Mouse (Mus musculus): ENCODE measurements at regions not wholly inside any gene's neighbourhood (a gene's known extent, or its start where the extent isn't known, plus 50 kb on each side); places are given as distances from the start of the nearest gene placed in this dataset.

GRCm38 (mm10) chr13:53730259-53730902 is 257.5 kb upstream of the Msx2 start:
- no peaks in the 10 kb centered on the region for H3K79me2 ChIP-seq (ENCODE audit: control insufficient read depth, insufficient read depth)
- TF ChIP-seq TCF3 (IDR thresholded peaks at IDR 0.05; ENCODE audit: insufficient read length, low read depth) (no peak), MAX (IDR thresholded peaks at IDR 0.05; ENCODE audit: low read depth) (no peak), REST (IDR thresholded peaks at IDR 0.05; ENCODE audit: insufficient read depth, insufficient read length) (no peak), MYOG (IDR thresholded peaks at IDR 0.05; ENCODE audit: control insufficient read depth in 1 of 3, insufficient read depth in 1 of 3, insufficient read length in 2 of 3, low read depth in 2 of 3) (no peak), MYOD1 (IDR thresholded peaks at IDR 0.05; ENCODE audit: control insufficient read depth in 1 of 3, insufficient read length in 2 of 3, low read depth in 2 of 3) (peak in 1 of 3 experiments; percentile 62)
- H3ac ChIP-seq (ENCODE audit: control insufficient read depth, insufficient read length) = no peak overlapping the region
- H3K36me3 ChIP-seq (ENCODE audit: control insufficient read depth, insufficient read depth) = no peaks in the 10 kb centered on the region
- H3K4me3 ChIP-seq = no peak overlapping the region
- no peaks in the 10 kb centered on the region for H3K27me3 ChIP-seq (ENCODE audit: control insufficient read depth, insufficient read depth, insufficient read length)
- H3K4me2 ChIP-seq (ENCODE audit: low read depth) = peak overlapping the region; percentile 71

- Histone ChIP-seq H3K36me3 (ENCODE audit: control insufficient read depth, insufficient read depth) (no peaks in the 10 kb centered on the region), H3K4me2 (ENCODE audit: low read depth) (peak overlapping the region; percentile 71), H3K79me2 (ENCODE audit: control insufficient read depth, insufficient read depth) (no peaks in the 10 kb centered on the region), H3K27me3 (ENCODE audit: control insufficient read depth, insufficient read depth, insufficient read length) (no peaks in the 10 kb centered on the region), H3K4me3 (no peak overlapping the region), H3ac (ENCODE audit: control insufficient read depth, insufficient read length) (no peak overlapping the region)
- TF ChIP-seq MYOD1 (IDR thresholded peaks at IDR 0.05; ENCODE audit: control insufficient read depth in 1 of 3, insufficient read length in 2 of 3, low read depth in 2 of 3) (no peak), TCF12 (IDR thresholded peaks at IDR 0.05; ENCODE audit: insufficient read depth, poor library complexity, severe bottlenecking) (no peak), MYOG (IDR thresholded peaks at IDR 0.05; ENCODE audit: control insufficient read depth in 1 of 3, insufficient read depth in 1 of 3, insufficient read length in 2 of 3, low read depth in 2 of 3) (no peak), REST (IDR thresholded peaks at IDR 0.05; ENCODE audit: insufficient read depth, insufficient read length) (no peak), USF1 (IDR thresholded peaks at IDR 0.05; ENCODE audit: low read depth) (peak; percentile 91), TCF3 (IDR thresholded peaks at IDR 0.05; ENCODE audit: insufficient read length, low read depth) (no peak), MAX (IDR thresholded peaks at IDR 0.05; ENCODE audit: low read depth) (no peak)
These were observed 257.0 kb upstream of the Msx2 start for GRCm38 (mm10) chr13:53729848-53730247.

- no peaks in the 10 kb centered on the region for H3K27me3 ChIP-seq (ENCODE audit: control insufficient read depth, insufficient read depth, insufficient read length)
- no peaks in the 10 kb centered on the region for H3K36me3 ChIP-seq (ENCODE audit: control insufficient read depth, insufficient read depth)
- no peak overlapping the region for H3K4me2 ChIP-seq (ENCODE audit: low read depth)
- no peaks in the 10 kb centered on the region for H3K79me2 ChIP-seq (ENCODE audit: control insufficient read depth, insufficient read depth)
- no peak for TF ChIP-seq MYOD1 (IDR thresholded peaks at IDR 0.05; ENCODE audit: control insufficient read depth in 1 of 3, insufficient read length in 2 of 3, low read depth in 2 of 3)
- no peak for TF ChIP-seq MAX (IDR thresholded peaks at IDR 0.05; ENCODE audit: low read depth)
- TF ChIP-seq TCF12 (IDR thresholded peaks at IDR 0.05; ENCODE audit: insufficient read depth, poor library complexity, severe bottlenecking) = no peak
- no peak for TF ChIP-seq USF1 (IDR thresholded peaks at IDR 0.05; ENCODE audit: low read depth)
- TF ChIP-seq POLR2AphosphoS2 (IDR thresholded peaks at IDR 0.05; ENCODE audit: insufficient read length, low read depth) = no peak
- no peak for TF ChIP-seq CEBPB (IDR thresholded peaks at IDR 0.05; ENCODE audit: insufficient read depth, poor library complexity, severe bottlenecking)
- no peak for TF ChIP-seq TCF3 (IDR thresholded peaks at IDR 0.05; ENCODE audit: insufficient read length, low read depth)
- no peak for TF ChIP-seq MYOG (IDR thresholded peaks at IDR 0.05; ENCODE audit: control insufficient read depth in 1 of 3, insufficient read depth in 1 of 3, insufficient read length in 2 of 3, low read depth in 2 of 3)
- TF ChIP-seq SRF (IDR thresholded peaks at IDR 0.05; ENCODE audit: control insufficient read depth, insufficient read length, low read depth) = no peak
- TF ChIP-seq E2F4 (IDR thresholded peaks at IDR 0.05; ENCODE audit: insufficient read depth) = no peak
- no peak for TF ChIP-seq REST (IDR thresholded peaks at IDR 0.05; ENCODE audit: insufficient read depth, insufficient read length)
- no peak for TF ChIP-seq POLR2A (IDR thresholded peaks at IDR 0.05; ENCODE audit: insufficient read length, low read depth)
- H3K4me3 ChIP-seq = no peak overlapping the region
- no peak overlapping the region for H3ac ChIP-seq (ENCODE audit: control insufficient read depth, insufficient read length)
These were observed 253.2 kb upstream of the Msx2 start for GRCm38 (mm10) chr13:53726031-53726430.

- Histone ChIP-seq H3K4me2 (ENCODE audit: low read depth) (no peak overlapping the region), H3ac (ENCODE audit: control insufficient read depth, insufficient read length) (no peak overlapping the region), H3K27me3 (ENCODE audit: control insufficient read depth, insufficient read depth, insufficient read length) (no peaks in the 10 kb centered on the region), H3K4me3 (no peak overlapping the region), H3K36me3 (ENCODE audit: control insufficient read depth, insufficient read depth) (no peaks in the 10 kb centered on the region), H3K79me2 (ENCODE audit: control insufficient read depth, insufficient read depth) (no peaks in the 10 kb centered on the region)
- TF ChIP-seq POLR2AphosphoS2 (IDR thresholded peaks at IDR 0.05; ENCODE audit: insufficient read length, low read depth) = no peak
- no peak for TF ChIP-seq REST (IDR thresholded peaks at IDR 0.05; ENCODE audit: insufficient read depth, insufficient read length)
- TF ChIP-seq MYOD1 (IDR thresholded peaks at IDR 0.05; ENCODE audit: control insufficient read depth in 1 of 3, insufficient read length in 2 of 3, low read depth in 2 of 3) = no peak
- TF ChIP-seq MYOG (IDR thresholded peaks at IDR 0.05; ENCODE audit: control insufficient read depth in 1 of 3, insufficient read depth in 1 of 3, insufficient read length in 2 of 3, low read depth in 2 of 3) = no peak
- TF ChIP-seq TCF3 (IDR thresholded peaks at IDR 0.05; ENCODE audit: insufficient read length, low read depth) = no peak
- no peak for TF ChIP-seq TCF12 (IDR thresholded peaks at IDR 0.05; ENCODE audit: insufficient read depth, poor library complexity, severe bottlenecking)
- no peak for TF ChIP-seq POLR2A (IDR thresholded peaks at IDR 0.05; ENCODE audit: insufficient read length, low read depth)
- TF ChIP-seq SRF (IDR thresholded peaks at IDR 0.05; ENCODE audit: control insufficient read depth, insufficient read length, low read depth) = no peak
- TF ChIP-seq CEBPB (IDR thresholded peaks at IDR 0.05; ENCODE audit: insufficient read depth, poor library complexity, severe bottlenecking) = no peak
- TF ChIP-seq USF1 (IDR thresholded peaks at IDR 0.05; ENCODE audit: low read depth) = no peak
- TF ChIP-seq MAX (IDR thresholded peaks at IDR 0.05; ENCODE audit: low read depth) = no peak
These were observed 250.0 kb upstream of the Msx2 start for GRCm38 (mm10) chr13:53722881-53723280.

- no peak overlapping the region for H3ac ChIP-seq (ENCODE audit: control insufficient read depth, insufficient read length)
- no peak overlapping the region for H3K4me3 ChIP-seq
- TF ChIP-seq CEBPB (IDR thresholded peaks at IDR 0.05; ENCODE audit: insufficient read depth, poor library complexity, severe bottlenecking) (no peak), TCF3 (IDR thresholded peaks at IDR 0.05; ENCODE audit: insufficient read length, low read depth) (no peak), REST (IDR thresholded peaks at IDR 0.05; ENCODE audit: insufficient read depth, insufficient read length) (no peak), SRF (IDR thresholded peaks at IDR 0.05; ENCODE audit: control insufficient read depth, insufficient read length, low read depth) (no peak), MAX (IDR thresholded peaks at IDR 0.05; ENCODE audit: low read depth) (no peak), POLR2A (IDR thresholded peaks at IDR 0.05; ENCODE audit: insufficient read length, low read depth) (no peak), TCF12 (IDR thresholded peaks at IDR 0.05; ENCODE audit: insufficient read depth, poor library complexity, severe bottlenecking) (no peak), MYOG (IDR thresholded peaks at IDR 0.05; ENCODE audit: control insufficient read depth in 1 of 3, insufficient read depth in 1 of 3, insufficient read length in 2 of 3, low read depth in 2 of 3) (no peak), POLR2AphosphoS2 (IDR thresholded peaks at IDR 0.05; ENCODE audit: insufficient read length, low read depth) (no peak), E2F4 (IDR thresholded peaks at IDR 0.05; ENCODE audit: insufficient read depth) (no peak), MYOD1 (IDR thresholded peaks at IDR 0.05; ENCODE audit: control insufficient read depth in 1 of 3, insufficient read length in 2 of 3, low read depth in 2 of 3) (no peak), USF1 (IDR thresholded peaks at IDR 0.05; ENCODE audit: low read depth) (no peak)
- H3K27me3 ChIP-seq (ENCODE audit: control insufficient read depth, insufficient read depth, insufficient read length) = no peaks in the 10 kb centered on the region
- no peaks in the 10 kb centered on the region for H3K36me3 ChIP-seq (ENCODE audit: control insufficient read depth, insufficient read depth)
- peak overlapping the region; percentile 67 for H3K4me2 ChIP-seq (ENCODE audit: low read depth)
- H3K79me2 ChIP-seq (ENCODE audit: control insufficient read depth, insufficient read depth) = no peaks in the 10 kb centered on the region
These were observed 248.2 kb upstream of the Msx2 start for GRCm38 (mm10) chr13:53721038-53721463.

All from myocyte (in vitro differentiated cells).